Mouse (Mus musculus): ENCODE measurements around the gene Tgfb2. TPM values are rescaled to one million over a fixed set of nuclear protein-coding genes. Genes with fewer than 3 reads are reported as not detected.

The Tgfb2 gene
- polyA plus RNA-seq, 1 experiment, result 9.3 TPM

DNA sequence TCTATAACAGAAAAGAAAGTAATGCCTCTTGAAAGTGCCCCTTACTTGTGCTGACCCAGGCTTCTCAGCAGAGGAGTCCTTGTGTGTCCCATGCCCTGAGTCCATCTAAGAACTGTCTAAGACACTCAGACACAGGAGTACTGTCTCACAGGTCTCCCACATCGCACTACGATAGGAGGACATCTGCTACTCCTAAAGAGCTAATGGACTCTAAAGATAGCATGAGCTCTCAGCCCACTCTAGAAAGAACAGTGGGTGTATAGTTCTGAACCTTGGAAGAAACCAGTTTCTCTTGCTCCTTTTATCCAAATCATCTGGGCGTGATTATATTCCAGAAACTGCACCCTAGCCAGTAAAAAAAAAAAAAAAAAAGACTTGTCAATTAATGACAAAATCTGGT lies 97.7 kb downstream of the Tgfb2 start:
- Histone ChIP-seq H3K79me2 (ENCODE audit: control insufficient read depth, insufficient read depth) (no peaks in the 10 kb centered on the region), H3K4me2 (ENCODE audit: low read depth) (no peak overlapping the region), H3ac (ENCODE audit: control insufficient read depth, insufficient read length) (no peak overlapping the region), H3K27me3 (ENCODE audit: control insufficient read depth, insufficient read depth, insufficient read length) (no peaks in the 10 kb centered on the region), H3K36me3 (ENCODE audit: control insufficient read depth, insufficient read depth) (no peaks in the 10 kb centered on the region), H3K4me3 (no peak overlapping the region)
- no peak for TF ChIP-seq MYOD1 (IDR thresholded peaks at IDR 0.05; ENCODE audit: control insufficient read depth in 1 of 3, insufficient read length in 2 of 3, low read depth in 2 of 3)
- no peak for TF ChIP-seq CEBPB (IDR thresholded peaks at IDR 0.05; ENCODE audit: insufficient read depth, poor library complexity, severe bottlenecking)
- no peak for TF ChIP-seq USF1 (IDR thresholded peaks at IDR 0.05; ENCODE audit: low read depth)
- TF ChIP-seq SRF (IDR thresholded peaks at IDR 0.05; ENCODE audit: control insufficient read depth, insufficient read length, low read depth), result no peak
- no peak for TF ChIP-seq E2F4 (IDR thresholded peaks at IDR 0.05; ENCODE audit: insufficient read depth)
- no peak for TF ChIP-seq REST (IDR thresholded peaks at IDR 0.05; ENCODE audit: insufficient read depth, insufficient read length)
- no peak for TF ChIP-seq MAX (IDR thresholded peaks at IDR 0.05; ENCODE audit: low read depth)
- no peak for TF ChIP-seq TCF3 (IDR thresholded peaks at IDR 0.05; ENCODE audit: insufficient read length, low read depth)
- no peak for TF ChIP-seq TCF12 (IDR thresholded peaks at IDR 0.05; ENCODE audit: insufficient read depth, poor library complexity, severe bottlenecking)
- TF ChIP-seq MYOG (IDR thresholded peaks at IDR 0.05; ENCODE audit: control insufficient read depth in 1 of 3, insufficient read depth in 1 of 3, insufficient read length in 2 of 3, low read depth in 2 of 3), result no peak
- TF ChIP-seq POLR2A (IDR thresholded peaks at IDR 0.05; ENCODE audit: insufficient read length, low read depth), result no peak
- no peak for TF ChIP-seq POLR2AphosphoS2 (IDR thresholded peaks at IDR 0.05; ENCODE audit: insufficient read length, low read depth)

DNA sequence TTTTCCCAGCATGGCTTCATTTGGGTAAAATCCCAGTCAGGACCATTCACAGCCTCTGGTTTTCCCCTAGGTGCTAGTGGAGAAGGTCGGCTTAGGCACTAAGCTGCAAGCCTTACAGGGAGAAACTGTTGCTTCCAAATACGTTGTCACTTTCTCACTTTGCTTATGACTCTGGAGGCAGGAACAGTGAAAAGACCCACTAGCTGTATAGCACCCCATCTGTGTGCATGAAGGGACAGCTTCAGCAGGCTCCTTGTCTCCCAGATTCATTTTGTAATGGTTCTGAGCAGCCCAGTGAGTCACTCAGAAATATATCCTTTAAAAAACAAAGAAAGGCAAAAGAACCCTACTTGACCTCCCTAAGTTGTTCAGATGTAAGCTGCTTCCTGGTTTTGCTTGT lies 100.2 kb downstream of the Tgfb2 start:
- Histone ChIP-seq H3K36me3 (ENCODE audit: control insufficient read depth, insufficient read depth) (no peaks in the 10 kb centered on the region), H3ac (ENCODE audit: control insufficient read depth, insufficient read length) (no peak overlapping the region), H3K4me2 (ENCODE audit: low read depth) (no peak overlapping the region), H3K79me2 (ENCODE audit: control insufficient read depth, insufficient read depth) (no peaks in the 10 kb centered on the region), H3K27me3 (ENCODE audit: control insufficient read depth, insufficient read depth, insufficient read length) (no peaks in the 10 kb centered on the region), H3K4me3 (no peak overlapping the region)
- TF ChIP-seq TCF3 (IDR thresholded peaks at IDR 0.05; ENCODE audit: insufficient read length, low read depth) (no peak), CEBPB (IDR thresholded peaks at IDR 0.05; ENCODE audit: insufficient read depth, poor library complexity, severe bottlenecking) (no peak), TCF12 (IDR thresholded peaks at IDR 0.05; ENCODE audit: insufficient read depth, poor library complexity, severe bottlenecking) (no peak), POLR2A (IDR thresholded peaks at IDR 0.05; ENCODE audit: insufficient read length, low read depth) (no peak), USF1 (IDR thresholded peaks at IDR 0.05; ENCODE audit: low read depth) (no peak), POLR2AphosphoS2 (IDR thresholded peaks at IDR 0.05; ENCODE audit: insufficient read length, low read depth) (no peak), SRF (IDR thresholded peaks at IDR 0.05; ENCODE audit: control insufficient read depth, insufficient read length, low read depth) (no peak), MYOD1 (IDR thresholded peaks at IDR 0.05; ENCODE audit: control insufficient read depth in 1 of 3, insufficient read length in 2 of 3, low read depth in 2 of 3) (no peak), MAX (IDR thresholded peaks at IDR 0.05; ENCODE audit: low read depth) (no peak), REST (IDR thresholded peaks at IDR 0.05; ENCODE audit: insufficient read depth, insufficient read length) (no peak), E2F4 (IDR thresholded peaks at IDR 0.05; ENCODE audit: insufficient read depth) (no peak), MYOG (IDR thresholded peaks at IDR 0.05; ENCODE audit: control insufficient read depth in 1 of 3, insufficient read depth in 1 of 3, insufficient read length in 2 of 3, low read depth in 2 of 3) (no peak)

DNA sequence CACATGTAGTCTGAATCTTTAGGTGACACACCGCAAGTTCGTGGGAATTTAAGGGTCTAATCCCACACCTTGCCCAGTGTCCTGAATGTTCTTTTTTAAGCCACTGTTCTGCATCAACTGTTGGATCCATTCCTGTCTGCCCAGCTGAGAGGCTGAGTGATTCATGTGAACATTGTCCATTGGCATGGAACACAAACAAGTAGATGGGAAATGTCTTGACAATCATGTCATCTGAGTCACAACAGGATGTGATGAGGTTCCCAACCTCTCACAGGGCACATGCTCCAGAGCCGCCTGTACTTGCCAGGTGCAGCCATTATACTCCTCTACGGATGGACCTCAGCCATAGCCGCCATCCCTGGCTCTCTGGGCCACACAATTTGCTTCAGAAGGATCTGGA lies 101.7 kb downstream of the Tgfb2 start:
- H3K4me2 ChIP-seq (ENCODE audit: low read depth), result no peak overlapping the region
- TF ChIP-seq TCF12 (IDR thresholded peaks at IDR 0.05; ENCODE audit: insufficient read depth, poor library complexity, severe bottlenecking), result no peak
- TF ChIP-seq USF1 (IDR thresholded peaks at IDR 0.05; ENCODE audit: low read depth), result no peak
- no peak for TF ChIP-seq SRF (IDR thresholded peaks at IDR 0.05; ENCODE audit: control insufficient read depth, insufficient read length, low read depth)
- no peak for TF ChIP-seq MAX (IDR thresholded peaks at IDR 0.05; ENCODE audit: low read depth)
- no peak for TF ChIP-seq MYOG (IDR thresholded peaks at IDR 0.05; ENCODE audit: control insufficient read depth in 1 of 3, insufficient read depth in 1 of 3, insufficient read length in 2 of 3, low read depth in 2 of 3)
- no peak for TF ChIP-seq REST (IDR thresholded peaks at IDR 0.05; ENCODE audit: insufficient read depth, insufficient read length)
- no peak for TF ChIP-seq TCF3 (IDR thresholded peaks at IDR 0.05; ENCODE audit: insufficient read length, low read depth)
- no peak for TF ChIP-seq CEBPB (IDR thresholded peaks at IDR 0.05; ENCODE audit: insufficient read depth, poor library complexity, severe bottlenecking)
- no peak for TF ChIP-seq POLR2AphosphoS2 (IDR thresholded peaks at IDR 0.05; ENCODE audit: insufficient read length, low read depth)
- no peak for TF ChIP-seq MYOD1 (IDR thresholded peaks at IDR 0.05; ENCODE audit: control insufficient read depth in 1 of 3, insufficient read length in 2 of 3, low read depth in 2 of 3)
- TF ChIP-seq POLR2A (IDR thresholded peaks at IDR 0.05; ENCODE audit: insufficient read length, low read depth), result no peak
- no peak for TF ChIP-seq E2F4 (IDR thresholded peaks at IDR 0.05; ENCODE audit: insufficient read depth)
- H3K79me2 ChIP-seq (ENCODE audit: control insufficient read depth, insufficient read depth), result no peaks in the 10 kb centered on the region
- no peak overlapping the region for H3ac ChIP-seq (ENCODE audit: control insufficient read depth, insufficient read length)
- H3K4me3 ChIP-seq, result no peak overlapping the region
- no peaks in the 10 kb centered on the region for H3K27me3 ChIP-seq (ENCODE audit: control insufficient read depth, insufficient read depth, insufficient read length)
- no peaks in the 10 kb centered on the region for H3K36me3 ChIP-seq (ENCODE audit: control insufficient read depth, insufficient read depth)

DNA sequence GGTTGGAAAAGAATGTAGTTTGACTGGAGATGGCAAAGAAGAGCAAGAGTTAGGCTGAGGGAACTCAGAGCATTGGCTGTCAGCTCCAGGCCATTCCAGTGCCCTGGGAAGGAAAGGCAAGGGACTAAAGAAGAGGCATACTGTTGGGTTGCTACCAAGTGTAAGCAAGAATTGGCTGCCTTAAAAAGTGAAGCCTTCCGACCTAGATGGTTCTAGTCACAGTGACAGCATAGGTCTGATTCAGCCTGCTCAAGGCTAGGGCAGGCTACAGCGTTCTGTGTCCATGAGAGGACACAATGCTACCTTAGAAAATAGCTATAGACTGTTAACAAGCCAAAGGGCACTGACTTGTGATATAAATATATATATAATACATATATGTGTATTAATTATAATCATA lies 117.6 kb downstream of the Tgfb2 start:
- no peak overlapping the region for H3K4me2 ChIP-seq (ENCODE audit: low read depth)
- no peak for TF ChIP-seq POLR2AphosphoS2 (IDR thresholded peaks at IDR 0.05; ENCODE audit: insufficient read length, low read depth)
- TF ChIP-seq TCF12 (IDR thresholded peaks at IDR 0.05; ENCODE audit: insufficient read depth, poor library complexity, severe bottlenecking), result no peak
- no peak for TF ChIP-seq POLR2A (IDR thresholded peaks at IDR 0.05; ENCODE audit: insufficient read length, low read depth)
- TF ChIP-seq USF1 (IDR thresholded peaks at IDR 0.05; ENCODE audit: low read depth), result no peak
- TF ChIP-seq E2F4 (IDR thresholded peaks at IDR 0.05; ENCODE audit: insufficient read depth), result no peak
- no peak for TF ChIP-seq MYOG (IDR thresholded peaks at IDR 0.05; ENCODE audit: control insufficient read depth in 1 of 3, insufficient read depth in 1 of 3, insufficient read length in 2 of 3, low read depth in 2 of 3)
- TF ChIP-seq SRF (IDR thresholded peaks at IDR 0.05; ENCODE audit: control insufficient read depth, insufficient read length, low read depth), result no peak
- TF ChIP-seq TCF3 (IDR thresholded peaks at IDR 0.05; ENCODE audit: insufficient read length, low read depth), result no peak
- TF ChIP-seq MAX (IDR thresholded peaks at IDR 0.05; ENCODE audit: low read depth), result no peak
- no peak for TF ChIP-seq REST (IDR thresholded peaks at IDR 0.05; ENCODE audit: insufficient read depth, insufficient read length)
- TF ChIP-seq CEBPB (IDR thresholded peaks at IDR 0.05; ENCODE audit: insufficient read depth, poor library complexity, severe bottlenecking), result no peak
- TF ChIP-seq MYOD1 (IDR thresholded peaks at IDR 0.05; ENCODE audit: control insufficient read depth in 1 of 3, insufficient read length in 2 of 3, low read depth in 2 of 3), result no peak
- H3K36me3 ChIP-seq (ENCODE audit: control insufficient read depth, insufficient read depth), result no peaks in the 10 kb centered on the region
- no peaks in the 10 kb centered on the region for H3K79me2 ChIP-seq (ENCODE audit: control insufficient read depth, insufficient read depth)
- no peak overlapping the region for H3K4me3 ChIP-seq
- no peak overlapping the region for H3ac ChIP-seq (ENCODE audit: control insufficient read depth, insufficient read length)
- no peaks in the 10 kb centered on the region for H3K27me3 ChIP-seq (ENCODE audit: control insufficient read depth, insufficient read depth, insufficient read length)
